Mouse (Mus musculus): ENCODE results near the gene Mdga1. TPM values are rescaled to one million over a fixed set of nuclear protein-coding genes. Genes with fewer than 3 reads are reported as not detected.

The Mdga1 gene
- polyA plus RNA-seq, 1 experiment from 2014 or later = 2.1 TPM

Other genes with a start within 250 kb of the Mdga1 start
- 53.0 and 58.4 TPM in 2 replicates for gene Zfand3, start 34.6 kb upstream of the Mdga1 start, polyA plus RNA-seq (2015; fragmentation: Nextera tagmentation; extraction: Ambion mirVana)